Mouse (Mus musculus): Measurements from ENCODE around the gene Cux2.

The Cux2 gene

GRCm38 (mm10) chr5:121834991-121835747 is 214.7 kb downstream of the Cux2 start:
- DNase-seq = peak; percentile 43

GRCm38 (mm10) chr5:121834241-121834606 is 215.7 kb downstream of the Cux2 start:
- no peak for DNase-seq

GRCm38 (mm10) chr5:121833572-121834240 is 216.2 kb downstream of the Cux2 start:
- peak; percentile 89 for DNase-seq

- no peak for DNase-seq
Measured at GRCm38 (mm10) chr5:121833159-121833558, 216.7 kb downstream of the Cux2 start.

- DNase-seq = peak; percentile 61
Measured at GRCm38 (mm10) chr5:121832376-121833155, 217.3 kb downstream of the Cux2 start.

GRCm38 (mm10) chr5:121831002-121831601 is 218.8 kb downstream of the Cux2 start:
- DNase-seq = no peak

GRCm38 (mm10) chr5:121828491-121829432 is 221.1 kb downstream of the Cux2 start:
- DNase-seq = no peak

GRCm38 (mm10) chr5:121827876-121828275 is 222.0 kb downstream of the Cux2 start:
- no peak for DNase-seq

- no peak for DNase-seq
Measured at GRCm38 (mm10) chr5:121825606-121826005, 224.3 kb downstream of the Cux2 start.

GRCm38 (mm10) chr5:121824121-121824520 is 225.8 kb downstream of the Cux2 start:
- DNase-seq = peak; percentile 66

GRCm38 (mm10) chr5:121823668-121824067 is 226.2 kb downstream of the Cux2 start:
- no peak for DNase-seq

GRCm38 (mm10) chr5:121822786-121823505 is 227.0 kb downstream of the Cux2 start:
- no peak for DNase-seq

GRCm38 (mm10) chr5:121821552-121821951 is 228.3 kb downstream of the Cux2 start:
- DNase-seq = no peak

GRCm38 (mm10) chr5:121821116-121821515 is 228.8 kb downstream of the Cux2 start:
- DNase-seq = no peak

- DNase-seq = no peak
Measured at GRCm38 (mm10) chr5:121820657-121821056, 229.2 kb downstream of the Cux2 start.

- no peak for DNase-seq
Measured at GRCm38 (mm10) chr5:121820161-121820560, 229.7 kb downstream of the Cux2 start.

GRCm38 (mm10) chr5:121819559-121819958 is 230.3 kb downstream of the Cux2 start:
- no peak for DNase-seq

GRCm38 (mm10) chr5:121818862-121819261 is 231.0 kb downstream of the Cux2 start:
- DNase-seq = no peak

- no peak for DNase-seq
Measured at GRCm38 (mm10) chr5:121818401-121818800, 231.5 kb downstream of the Cux2 start.

GRCm38 (mm10) chr5:121817551-121817950 is 232.4 kb downstream of the Cux2 start:
- no peak for DNase-seq

- no peak for DNase-seq
Measured at GRCm38 (mm10) chr5:121816611-121817010, 233.3 kb downstream of the Cux2 start.
